Mouse (Mus musculus) adrenal gland, adult 18-20 months (tissue): ENCODE results near the gene Ext2. TPM values are rescaled to one million over a fixed set of nuclear protein-coding genes. Genes with fewer than 3 reads are reported as not detected.

Experiments used
- DNase-seq, 2 experiments: peaks; one replicate each; pipeline ENCODE4 v3.0.0; 2021 to 2022; ENCODE audit warnings: low spot score in 2 of 2
- total RNA-seq, 2 experiments: library from RNA; stranded (reverse); gene quantifications; 1 replicate in 1 of 2; 2 replicates in 1 of 2; pipeline ENCODE4 v1.2.3; 2021

The Ext2 gene
- total RNA-seq, 2 experiments from 2014 or later: 65.3 to 98.1 TPM

DNA sequence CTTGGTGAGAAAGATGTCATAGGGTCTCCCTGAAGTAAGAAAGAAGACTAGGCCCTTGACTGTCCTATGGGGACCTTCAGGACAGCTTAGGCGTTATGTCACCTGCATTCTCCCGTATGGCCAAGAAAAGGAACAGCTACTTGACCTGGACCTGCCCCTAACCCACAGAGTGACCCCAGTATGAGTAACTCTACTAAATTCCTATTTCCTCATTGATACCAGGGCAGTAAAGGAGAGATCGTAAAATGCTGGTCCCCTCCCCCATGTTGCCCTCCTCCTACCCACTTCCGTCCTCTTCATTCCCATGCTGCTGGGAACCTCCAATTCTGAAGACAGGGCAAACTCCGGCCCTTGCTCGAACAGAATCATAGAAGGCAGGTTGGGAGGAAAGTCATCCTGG lies 177.6 kb downstream of the Ext2 start:
- no peak for DNase-seq

GRCm38 (mm10) chr2:93644234-93644633 lies 178.1 kb downstream of the Ext2 start:
- no peak for DNase-seq

- no peak for DNase-seq
Observed at GRCm38 (mm10) chr2:93643403-93643780, 179.0 kb downstream of the Ext2 start.

- no peak for DNase-seq
Observed at GRCm38 (mm10) chr2:93634609-93635008, 187.8 kb downstream of the Ext2 start.

- DNase-seq: no peak
Observed at GRCm38 (mm10) chr2:93624665-93625408, 197.5 kb downstream of the Ext2 start.

DNA sequence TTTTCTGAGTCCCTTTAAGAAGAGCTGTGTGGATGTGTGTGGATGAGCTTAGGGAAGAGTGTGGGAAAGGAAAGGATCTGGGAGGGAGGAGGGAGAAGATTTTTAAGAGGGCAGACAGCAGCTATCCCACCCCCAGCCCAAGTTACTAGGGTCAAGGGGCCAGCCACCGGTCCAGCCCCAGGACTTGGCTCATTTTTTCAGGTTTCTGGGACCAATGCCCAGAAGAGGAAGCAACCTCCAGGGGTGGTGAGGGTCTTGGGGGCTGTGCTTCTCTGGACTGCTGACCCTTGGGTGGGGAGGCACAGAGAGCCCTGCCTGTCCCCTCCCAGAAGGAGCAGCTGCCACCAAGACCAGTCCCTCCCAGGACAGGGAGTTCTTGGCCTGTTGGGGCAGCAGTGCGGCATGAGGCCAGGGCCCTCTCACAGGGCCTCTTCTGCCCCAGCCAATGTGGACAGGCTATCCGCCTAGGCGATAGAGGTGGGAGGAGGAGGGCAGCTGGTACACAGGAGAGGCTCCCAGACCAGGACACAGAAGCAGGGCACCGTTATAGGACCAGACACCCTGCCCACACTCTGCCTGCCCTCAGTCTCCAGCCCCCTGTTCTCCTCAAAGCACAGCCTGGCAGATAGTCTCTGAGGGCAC lies 203.0 kb downstream of the Ext2 start:
- DNase-seq: no peak

DNA sequence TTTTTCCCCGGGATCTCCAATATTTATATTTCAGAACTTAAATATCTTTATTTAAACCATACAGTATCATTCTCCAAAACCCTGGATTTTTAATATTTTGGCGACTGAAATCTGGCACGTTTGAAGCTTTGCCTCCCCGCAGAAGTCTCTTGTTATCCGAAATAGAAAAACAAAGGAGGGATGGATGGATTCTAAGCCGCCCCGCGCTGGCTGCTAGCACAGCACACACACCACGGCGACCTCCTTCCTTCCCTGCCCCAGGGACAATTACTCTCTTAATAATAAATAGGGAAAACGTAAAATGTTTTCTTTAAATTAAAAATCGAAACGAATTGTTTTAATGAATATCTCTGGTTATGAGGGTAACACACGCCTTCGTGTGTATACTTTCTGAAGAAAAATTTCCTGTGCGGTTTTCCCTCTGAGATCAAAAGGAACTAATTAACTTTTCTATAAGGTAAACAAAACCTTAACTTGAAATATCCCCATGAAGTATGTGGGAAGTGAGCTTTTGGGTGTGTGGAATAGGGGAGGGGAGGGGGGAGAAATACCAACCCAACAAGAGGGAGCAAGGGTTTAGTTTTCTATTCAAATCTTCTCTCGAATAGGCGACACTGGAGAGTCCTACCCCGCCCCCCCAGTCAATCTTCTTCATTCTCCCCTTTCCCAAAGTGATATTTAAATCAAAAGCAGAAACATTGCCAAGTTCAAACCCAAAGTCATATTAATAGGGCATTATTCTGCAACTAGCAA lies 203.7 kb downstream of the Ext2 start:
- no peak for DNase-seq

- DNase-seq: no peak
Observed at GRCm38 (mm10) chr2:93615845-93616689, 206.3 kb downstream of the Ext2 start.

GRCm38 (mm10) chr2:93613020-93613419 lies 209.3 kb downstream of the Ext2 start:
- no peak for DNase-seq

Other genes starting within 250 kb of the Ext2 start
- gene Alx4, start 180.2 kb downstream of the Ext2 start, total RNA-seq: under 1 TPM; 0.40 to 0.48 TPM
- gene Accs, start 27.4 kb upstream of the Ext2 start, total RNA-seq: 1 to 10 TPM; 6.1 to 6.9 TPM
- under 1 TPM; 0.40 to 0.74 TPM for gene Accsl, start 46.6 kb upstream of the Ext2 start, total RNA-seq
- 10 to 100 TPM; 68.0 to 79.5 TPM for gene Gm13889, start 134.6 kb upstream of the Ext2 start, total RNA-seq
- gene Gm27027, start 173.8 kb upstream of the Ext2 start, total RNA-seq: not detected
- 10 to 100 TPM; 43.4 to 58.2 TPM for gene Alkbh3, start 188.2 kb upstream of the Ext2 start, total RNA-seq